ENCODE assay signal across 17 mouse cellular contexts in the genomic region with DNA sequence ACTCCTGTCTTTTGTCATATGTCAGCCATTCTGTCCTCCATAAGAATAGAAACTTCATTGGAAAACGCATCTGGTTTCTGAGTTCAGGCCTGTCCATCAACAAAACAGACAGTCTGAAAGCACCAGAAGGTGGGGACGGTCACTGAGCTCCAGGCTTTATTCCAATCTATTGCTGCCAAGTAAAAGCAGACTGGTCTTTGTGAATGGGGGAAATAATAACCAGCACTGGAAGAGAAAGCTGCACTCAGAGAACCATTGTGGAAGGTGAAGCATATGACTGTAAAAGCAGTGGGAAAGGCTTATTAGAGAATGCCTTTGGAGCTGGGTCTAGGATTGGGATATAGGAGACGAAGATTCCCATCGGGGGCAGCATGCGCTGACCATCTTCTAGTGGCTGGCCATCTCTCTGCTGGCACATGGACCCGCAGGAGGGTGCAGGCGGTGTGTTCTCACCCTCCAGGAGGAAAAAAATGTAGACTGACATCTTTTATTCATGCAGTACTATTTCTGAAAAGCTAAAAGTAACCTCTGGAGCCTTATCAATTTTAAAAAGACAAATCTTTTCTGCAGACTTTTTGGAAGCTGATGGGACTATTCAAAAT.
DNase-seq lines count a peak whose midpoint lies in the region; ATAC-seq and TF ChIP-seq lines count a peak whose summit lies in the region.
"Had no signal": no experiment of that assay in that cellular context is flagged by ENCODE, and none has a peak within 500 bp of the region (broad histone marks: within the 10 kb centered on the region; RNA-seq: fewer than 3 reads in every experiment).

No protein-coding gene starts in this region.

- H3K4me1 ChIP-seq in hindbrain, embryonic 16.5 days (ENCODE audit: control insufficient read depth, insufficient read depth, low read depth, low read length): no peaks in the 10 kb centered on the region
- no peaks in the 10 kb centered on the region for H3K4me1 ChIP-seq in hindbrain, embryonic 12.5 days
- H3K4me1 ChIP-seq: limb, embryonic 15.5 days; neural tube, embryonic 13.5 days had no signal

- H3K4me2 ChIP-seq in hindbrain, embryonic 16.5 days (ENCODE audit: low read length): no peak overlapping the region
- H3K4me2 ChIP-seq in hindbrain, embryonic 12.5 days (replicated peaks): no peak overlapping the region
- H3K4me2 ChIP-seq: limb, embryonic 15.5 days; neural tube, embryonic 13.5 days had no signal

- DNase-seq in cerebellum, postnatal 25 days: peak; percentile 8 to 14
- no peak for DNase-seq in cerebellum, adult 8-10 months
- peak; percentile 68 for DNase-seq in brain, embryonic 14.5 days (ENCODE audit: low read depth)
- peak; percentile 38 for DNase-seq in layer of hippocampus, adult 9-11 months
- no peak for DNase-seq in heart, adult 18-20 months
- DNase-seq: adrenal gland, adult 8-10 months; cerebellum, adult 9-10 months; heart, adult 11 months; kidney, adult 9 months; kidney, postnatal 4 days; lung, postnatal 10 days; right cerebral cortex, postnatal 4 days; thymus, postnatal 25 days had no signal

- 0 out of 2 replicates have a peak, but pooled peaks have one; percentile 20 for ATAC-seq in hindbrain, embryonic 16.5 days
- no peak for ATAC-seq in hindbrain, embryonic 12.5 days (ENCODE audit: low FRiP score)

- no peak overlapping the region for H3K27ac ChIP-seq in hindbrain, embryonic 16.5 days (ENCODE audit: low read depth, low read length)
- H3K27ac ChIP-seq in hindbrain, embryonic 12.5 days: no peak overlapping the region
- H3K27ac ChIP-seq: limb, embryonic 15.5 days; neural tube, embryonic 13.5 days had no signal

- no peak for TF ChIP-seq CTCF in brain, embryonic 14.5 days (IDR thresholded peaks at IDR 0.05; ENCODE audit: borderline replicate concordance, extremely low read depth, insufficient read depth, insufficient read length)

- H3K4me3 ChIP-seq in hindbrain, embryonic 16.5 days (ENCODE audit: low read length): no peak overlapping the region
- no peak overlapping the region for H3K4me3 ChIP-seq in hindbrain, embryonic 12.5 days
- H3K4me3 ChIP-seq: limb, embryonic 15.5 days; neural tube, embryonic 13.5 days had no signal

- 58% methylated on average over 7 of the region's 7 CpGs for WGBS in hindbrain, embryonic 16.5 days
- 70% methylated on average over 7 of the region's 7 CpGs for WGBS in hindbrain, embryonic 12.5 days

- TF ChIP-seq POLR2A in brain, embryonic 14.5 days (IDR thresholded peaks at IDR 0.05; ENCODE audit: borderline replicate concordance, extremely low read depth, insufficient read depth, insufficient read length, poor library complexity, severe bottlenecking): no peak

- H3K36me3 ChIP-seq in hindbrain, embryonic 16.5 days (ENCODE audit: control insufficient read depth, insufficient read depth, low read length): no peaks in the 10 kb centered on the region
- no peaks in the 10 kb centered on the region for H3K36me3 ChIP-seq in hindbrain, embryonic 12.5 days
- H3K36me3 ChIP-seq: limb, embryonic 15.5 days; neural tube, embryonic 13.5 days had no signal

- H3K27me3 ChIP-seq in hindbrain, embryonic 16.5 days (replicated peaks; ENCODE audit: control insufficient read depth, insufficient read depth, low read length): no peaks in the 10 kb centered on the region
- H3K27me3 ChIP-seq in hindbrain, embryonic 12.5 days: no peaks in the 10 kb centered on the region
- H3K27me3 ChIP-seq: limb, embryonic 15.5 days; neural tube, embryonic 13.5 days had no signal

- no peaks in the 10 kb centered on the region for H3K9me3 ChIP-seq in hindbrain, embryonic 16.5 days (ENCODE audit: control insufficient read depth, low read length)
- H3K9me3 ChIP-seq in hindbrain, embryonic 12.5 days (replicated peaks): no peaks in the 10 kb centered on the region
- H3K9me3 ChIP-seq: limb, embryonic 15.5 days; neural tube, embryonic 13.5 days had no signal

- H3K9ac ChIP-seq in hindbrain, embryonic 16.5 days (ENCODE audit: low read depth, low read length): no peak overlapping the region
- H3K9ac ChIP-seq in hindbrain, embryonic 12.5 days: no peak overlapping the region
- H3K9ac ChIP-seq: limb, embryonic 15.5 days; neural tube, embryonic 13.5 days had no signal

Comparison
In these comparisons a context has a peak if more than half of its experiments do, and no peak if none do; other contexts are left out.
1. DNase-seq: peak in cerebellum, postnatal 25 days (2 of 2), brain, embryonic 14.5 days (single experiment) and layer of hippocampus, adult 9-11 months (single experiment); none in cerebellum, adult 8-10 months (single experiment) and heart, adult 18-20 months (0 of 2).